Mouse (Mus musculus) CH12.LX (cell line): ENCODE measurements around the gene Dapk2. TPM values are rescaled to one million over a fixed set of nuclear protein-coding genes. Genes with fewer than 3 reads are reported as not detected.
A peak's percentile ranks its signal among the peaks of the same experiment; 100 is the strongest.

Experiments
- DNase-seq: peaks from one replicate; pipeline ENCODE4 v3.0.0-alpha.2; 2013; ENCODE audit errors: extremely low read depth
- H3K27ac ChIP-seq: 2 replicates; pipeline ENCODE4 v1.5.1; 2012; ENCODE audit warnings: low read depth, mild to moderate bottlenecking, control low read depth, moderate library complexity; ENCODE audit not compliant: insufficient read depth
- H3K27me3 ChIP-seq: replicated peaks from 2 replicates; pipeline ENCODE3; 2012; ENCODE audit warnings: inconsistent platforms
- H3K36me3 ChIP-seq, 2 experiments: replicated peaks in 1 of 2; 2 replicates each; pipeline versions ENCODE3 to v1.6.1; 2012; ENCODE audit warnings: inconsistent platforms in 1 of 2, low read length in 1 of 2, mild to moderate bottlenecking in 1 of 2, mixed read lengths in 1 of 2, moderate library complexity in 1 of 2; ENCODE audit not compliant: control insufficient read depth in 1 of 2, insufficient read depth in 1 of 2
- H3K4me1 ChIP-seq, 2 experiments: 2 replicates each; pipeline ENCODE4 v1.6.1; 2012; ENCODE audit warnings: inconsistent platforms in 1 of 2, moderate library complexity in 1 of 2; ENCODE audit not compliant: insufficient read depth in 2 of 2, control insufficient read depth in 1 of 2
- H3K4me2 ChIP-seq: 2 replicates; pipeline ENCODE4 v1.6.1; 2012; ENCODE audit warnings: low read depth, mild to moderate bottlenecking, control low read depth; ENCODE audit not compliant: poor library complexity, insufficient read depth, severe bottlenecking
- H3K4me3 ChIP-seq, 3 experiments: fragments of 150-350 bp in 1 of 3; sonication (generic) in 1 of 3; replicated peaks in 1 of 3; 2 replicates each; pipeline versions ENCODE3 to v1.5.1; 2011 to 2012; ENCODE audit warnings: low read depth in 2 of 3, low read length in 2 of 3, mild to moderate bottlenecking in 2 of 3, moderate library complexity in 2 of 3, control low read depth in 1 of 3, improper control_type of control experiment in 1 of 3, inconsistent platforms in 1 of 3, mixed read lengths in 1 of 3; ENCODE audit not compliant: poor library complexity in 1 of 3
- H3K79me2 ChIP-seq: replicated peaks from 2 replicates; pipeline ENCODE4 v1.6.1; 2012; ENCODE audit warnings: mild to moderate bottlenecking, moderate library complexity; ENCODE audit not compliant: control insufficient read depth, poor library complexity, insufficient read depth, severe bottlenecking; ENCODE audit errors: extremely low read depth
- H3K9ac ChIP-seq: 2 replicates; pipeline ENCODE4 v1.6.1; 2012; ENCODE audit warnings: low read depth, mild to moderate bottlenecking, control low read depth, moderate library complexity; ENCODE audit not compliant: insufficient read depth
- H3K9me3 ChIP-seq: replicated peaks from 2 replicates; pipeline ENCODE3; 2012; ENCODE audit warnings: low read length, inconsistent platforms, mixed read lengths
- BHLHE40 ChIP-seq: IDR thresholded peaks from 2 replicates; pipeline ENCODE4 v1.6.1; 2011; ENCODE audit warnings: mild to moderate bottlenecking, low read depth, low read length, improper control_type of control experiment
- CHD2 ChIP-seq: IDR thresholded peaks from 2 replicates; pipeline ENCODE4 v1.6.1; 2011; ENCODE audit warnings: low read length, improper control_type of control experiment
- CTCF ChIP-seq, 2 experiments: IDR thresholded peaks in 1 of 2; conservative IDR thresholded peaks in 1 of 2; 2 replicates each; pipeline ENCODE4 v1.5.1; 2011 to 2012; ENCODE audit warnings: low read depth in 2 of 2, low read length in 2 of 2, improper control_type of control experiment in 1 of 2, inconsistent platforms in 1 of 2, mild to moderate bottlenecking in 1 of 2, moderate library complexity in 1 of 2
- E2F4 ChIP-seq: IDR thresholded peaks from 2 replicates; pipeline ENCODE4 v1.6.1; 2011; ENCODE audit warnings: low read depth, low read length, improper control_type of control experiment; ENCODE audit not compliant: insufficient replicate concordance
- EP300 ChIP-seq: IDR thresholded peaks from 2 replicates; pipeline ENCODE4 v1.6.1; 2011; ENCODE audit warnings: low read length, improper control_type of control experiment
- ETS1 ChIP-seq: conservative IDR thresholded peaks from 2 replicates; pipeline ENCODE4 v1.6.1; 2012; ENCODE audit warnings: low read depth, mild to moderate bottlenecking, inconsistent platforms, low read length, improper control_type of control experiment, moderate library complexity
- JUN ChIP-seq: IDR thresholded peaks from 2 replicates; pipeline ENCODE4 v1.6.1; 2011; ENCODE audit warnings: low read depth, mild to moderate bottlenecking, low read length, improper control_type of control experiment, moderate library complexity; ENCODE audit not compliant: insufficient read depth
- MAX ChIP-seq: IDR thresholded peaks from 2 replicates; pipeline ENCODE4 v1.6.1; 2011; ENCODE audit warnings: low read length, improper control_type of control experiment
- MXI1 ChIP-seq: IDR thresholded peaks from 2 replicates; pipeline ENCODE4 v1.6.1; 2011; ENCODE audit warnings: mild to moderate bottlenecking, low read depth, low read length, improper control_type of control experiment
- MYC ChIP-seq: IDR thresholded peaks from 2 replicates; pipeline ENCODE4 v1.6.1; 2011; ENCODE audit warnings: low read depth, mild to moderate bottlenecking, improper control_type of control experiment, low read length
- NELFE ChIP-seq: IDR thresholded peaks from 2 replicates; pipeline ENCODE4 v1.6.1; 2011; ENCODE audit warnings: low read depth, low read length, improper control_type of control experiment
- PAX5 ChIP-seq: IDR thresholded peaks from 2 replicates; pipeline ENCODE4 v1.6.1; 2012; ENCODE audit warnings: low read length, inconsistent platforms, mixed read lengths
- SMC3 ChIP-seq: IDR thresholded peaks from 2 replicates; pipeline ENCODE4 v1.6.1; 2011; ENCODE audit warnings: low read depth, low read length, improper control_type of control experiment
- TBP ChIP-seq: conservative IDR thresholded peaks from 2 replicates; pipeline ENCODE4 v1.6.1; 2011; ENCODE audit warnings: low read depth, low read length, improper control_type of control experiment
- USF1 ChIP-seq: IDR thresholded peaks from 2 replicates; pipeline ENCODE4 v1.6.1; 2014; ENCODE audit warnings: low read depth, mild to moderate bottlenecking, inconsistent platforms, low read length, improper control_type of control experiment
- ZC3H11A ChIP-seq: IDR thresholded peaks from 2 replicates; pipeline ENCODE4 v1.6.1; 2012; ENCODE audit warnings: low read depth, mild to moderate bottlenecking, inconsistent platforms, low read length, improper control_type of control experiment
- ZMIZ1 ChIP-seq: IDR thresholded peaks from 2 replicates; pipeline ENCODE4 v1.6.1; 2012; ENCODE audit warnings: low read depth, mild to moderate bottlenecking, inconsistent platforms, low read length, improper control_type of control experiment
- dilution Hi-C: fragments of 300-500 bp; cut with MboI; formaldehyde crosslinking; loops from 2 replicates; pipeline ENCODE4 v1.14.3; 2020; ENCODE audit warnings: low sequenced_read_pairs; ENCODE audit not compliant: extremely low pct_unique_long_range_greater_than_20kb, extremely low pct_ligation_motif_present
- in situ Hi-C: fragments of 300-500 bp; cut with MboI; formaldehyde crosslinking; loops from 3 replicates; pipeline ENCODE4 v1.14.3; 2019; ENCODE audit warnings: low sequenced_read_pairs, low pct_ligation_motif_present, low pct_unique_long_range_greater_than_20kb, mixed read lengths
- polyA plus RNA-seq: library from polyadenylated mRNA; unstranded; fragments of >175 nt; gene quantifications from 2 replicates; pipeline ENCODE4 v1.2.1, GENCODE M21; 2012; ENCODE audit warnings: low read depth; ENCODE audit not compliant: insufficient read length
- total RNA-seq, 2 experiments: library from RNA; depleted of rRNA; stranded (reverse); fragments of 300-350 nt in 1 of 2; fragments of >200 nt in 1 of 2; gene quantifications; 2 replicates each; pipeline ENCODE4 v1.2.3; 2012 to 2014

The Dapk2 gene
- total and polyA plus RNA-seq, 3 experiments: 25.2 to 60.3 (median 39.0) TPM

GRCm38 (mm10) chr9:66266237-66267170, 108.5 kb downstream of the Dapk2 start:
- no peaks in the 10 kb centered on the region for H3K9me3 ChIP-seq
- dilution Hi-C loops: no loop called here
- no peak overlapping the region for H3K27ac ChIP-seq
- TF ChIP-seq NELFE: no peak
- no peak for TF ChIP-seq CHD2
- TF ChIP-seq ETS1: no peak
- TF ChIP-seq SMC3: no peak
- TF ChIP-seq E2F4: no peak
- TF ChIP-seq MYC: no peak
- TF ChIP-seq, all 38 proteins: peak for 0
- Histone ChIP-seq H3K4me1 (peaks cover 32 to 69% of the 10 kb centered on the region in 2 experiments), H3K27me3 (no peaks in the 10 kb centered on the region), H3K36me3 (peaks cover 0 to 36% of the 10 kb centered on the region in 2 experiments), H3K4me2 (no peak overlapping the region), H3K79me2 (no peaks in the 10 kb centered on the region), H3K9ac (no peak overlapping the region), H3K4me3 (no peak overlapping the region)
- in situ Hi-C loops: no loop called here
- no peak for DNase-seq

DNA sequence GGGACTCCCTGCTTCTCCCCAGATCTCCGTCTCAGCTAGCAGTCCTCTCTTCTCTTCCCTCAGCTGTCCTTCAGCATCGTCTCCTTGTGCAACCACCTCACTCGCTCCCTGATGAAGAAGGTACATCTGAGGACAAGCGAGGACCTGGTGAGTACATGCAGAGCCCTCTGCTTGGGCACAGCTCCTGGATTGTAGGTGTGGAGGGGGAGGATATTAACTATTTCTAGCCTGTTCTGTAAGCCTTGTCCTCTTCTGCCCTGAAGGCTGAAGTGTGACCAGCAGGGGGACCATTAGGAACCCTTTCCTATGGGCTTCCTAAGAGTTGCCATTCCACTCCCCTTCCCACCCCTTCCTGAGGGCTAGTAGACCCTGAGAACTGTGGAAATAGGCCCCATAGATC, 110.8 kb downstream of the Dapk2 start:
- H3K36me3 ChIP-seq: peaks cover 0 to 36% of the 10 kb centered on the region in 2 experiments

DNA sequence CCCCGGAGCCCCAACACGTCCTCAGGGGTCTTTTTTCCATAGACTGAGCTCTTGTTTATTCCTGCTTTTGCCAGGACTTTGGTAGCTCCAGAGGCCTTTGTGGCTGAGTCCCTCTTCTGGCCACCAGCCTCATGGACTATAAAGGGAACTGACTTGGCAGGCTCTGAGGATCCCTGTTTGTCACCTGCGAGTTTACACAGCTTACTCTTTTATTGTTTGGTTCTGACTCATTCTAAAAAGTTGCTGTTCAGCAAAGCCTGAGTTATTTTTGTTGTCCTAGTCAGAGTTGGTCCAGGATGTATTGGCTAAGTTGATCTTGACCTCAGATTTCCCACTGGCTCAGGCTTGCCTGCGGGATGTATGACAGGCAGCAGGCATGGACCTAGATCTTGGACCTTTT, 112.0 kb downstream of the Dapk2 start:
- Histone ChIP-seq H3K9me3 (no peaks in the 10 kb centered on the region), H3K4me2 (no peak overlapping the region)
- dilution Hi-C loops: no loop called here

More for the DNA sequence above, 110.8 kb downstream of the Dapk2 start:
- Histone ChIP-seq H3K4me3 (no peak overlapping the region), H3K9me3 (no peaks in the 10 kb centered on the region), H3K79me2 (no peaks in the 10 kb centered on the region), H3K9ac (no peak overlapping the region), H3K27ac (no peak overlapping the region), H3K4me1 (peaks cover 32 to 86% of the 10 kb centered on the region in 2 experiments), H3K27me3 (no peaks in the 10 kb centered on the region), H3K4me2 (no peak overlapping the region)
- TF ChIP-seq CHD2 (no peak), MXI1 (no peak), USF1 (no peak), MAX (no peak), CTCF (conservative IDR thresholded peaks at IDR 0.05 in 1 of 2, IDR thresholded peaks at IDR 0.05 in 1 of 2; ENCODE audit: low read depth in 2 of 2, low read length in 2 of 2) (peak in 1 of 2 experiments; percentile 42; a peak in 2 of 4 replicates), JUN (no peak), TBP (no peak), SMC3 (peak; percentile 31), ZC3H11A (no peak), ZMIZ1 (no peak)
- in situ Hi-C loops: no loop called here
- dilution Hi-C loops: no loop called here
- DNase-seq: no peak

More for the DNA sequence above, 112.0 kb downstream of the Dapk2 start:
- Histone ChIP-seq H3K79me2 (no peaks in the 10 kb centered on the region), H3K4me1 (peaks cover 39 to 94% of the 10 kb centered on the region in 2 experiments), H3K27ac (no peak overlapping the region), H3K27me3 (no peaks in the 10 kb centered on the region), H3K9ac (no peak overlapping the region), H3K36me3 (peaks cover 0 to 29% of the 10 kb centered on the region in 2 experiments), H3K4me3 (no peak overlapping the region)
- TF ChIP-seq JUN: no peak
- no peak for TF ChIP-seq PAX5
- TF ChIP-seq SMC3: no peak
- no peak for TF ChIP-seq USF1
- 0 out of 2 replicates have a peak, but pooled peaks have one; percentile 12 for TF ChIP-seq EP300
- TF ChIP-seq BHLHE40: 0 out of 2 replicates have a peak, but pooled peaks have one; percentile 15
- DNase-seq: no peak
- in situ Hi-C loops: no loop called here
